Mouse (Mus musculus) testis, adult 2 months (tissue): ENCODE results near the gene Mep1a.
A peak's percentile ranks its signal among the peaks of the same experiment; 100 is the strongest.

ENCODE experiments used
- CTCF ChIP-seq: fragments of 200-500 bp; IDR thresholded peaks from 2 replicates; pipeline ENCODE4 v1.5.1; 2012; ENCODE audit warnings: low read depth, mild to moderate bottlenecking, inconsistent platforms, low read length, moderate library complexity; ENCODE audit not compliant: control insufficient read depth, insufficient read depth, insufficient replicate concordance
- POLR2A ChIP-seq: fragments of 200-500 bp; IDR thresholded peaks from 2 replicates; pipeline ENCODE4 v1.6.1; 2012; ENCODE audit warnings: low read depth, mild to moderate bottlenecking, inconsistent platforms, low read length, moderate library complexity; ENCODE audit not compliant: control insufficient read depth

- TF ChIP-seq CTCF (peak; percentile 42; the same call in 1 of the 2 replicates), POLR2A (no peak)
Observed at GRCm38 (mm10) chr17:43458598-43458997, 44.0 kb downstream of the Mep1a start.
